Comparison of ENCODE assay signal across 8 mouse cellular contexts in the genomic region with DNA sequence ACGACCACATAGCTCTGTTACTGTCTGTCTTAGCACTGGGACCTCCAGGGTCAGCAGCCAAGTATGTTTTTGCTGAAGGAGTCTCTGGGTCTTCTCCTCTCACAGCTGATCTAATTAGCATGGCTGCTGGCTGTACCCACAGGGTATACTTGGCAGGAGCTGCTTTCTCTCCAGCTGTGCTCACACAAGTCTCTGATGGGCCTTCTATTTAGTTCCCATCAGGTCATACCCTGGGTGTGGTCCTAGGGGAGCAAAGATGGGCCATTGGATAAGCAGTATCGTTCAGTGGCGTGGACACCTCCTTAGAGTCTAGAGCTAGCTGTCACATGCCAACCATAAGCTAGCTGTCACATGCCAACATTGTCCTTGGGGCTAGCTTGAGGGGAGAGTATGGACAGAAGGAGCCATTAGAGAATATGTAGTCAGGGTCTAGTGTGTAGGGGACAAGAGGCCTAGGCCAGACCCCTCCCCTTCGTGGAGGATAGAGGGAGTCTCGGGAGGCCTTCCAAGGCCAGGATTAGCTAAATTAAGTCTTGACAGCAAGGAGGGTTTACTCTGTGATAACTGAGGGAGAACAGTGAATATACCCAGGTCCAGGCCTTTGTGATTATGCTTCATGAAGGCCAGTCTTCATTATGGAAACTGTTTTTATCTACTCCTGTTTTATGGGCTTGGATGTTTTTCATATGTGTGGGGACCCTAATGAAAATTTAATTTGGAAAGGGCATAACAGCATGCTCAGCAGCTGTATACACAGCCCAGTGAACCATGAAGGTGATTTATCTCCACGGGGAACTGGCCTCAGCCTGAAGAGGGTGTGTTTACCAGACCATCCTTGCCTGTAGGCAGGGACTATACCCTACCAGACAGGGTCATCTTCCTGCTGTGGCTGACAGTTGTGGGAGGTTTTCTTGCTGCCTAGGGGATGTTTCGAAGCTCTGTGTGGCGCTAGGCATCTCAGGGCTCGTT.
DNase-seq lines count a peak whose midpoint lies in the region; ATAC-seq and TF ChIP-seq lines count a peak whose summit lies in the region.
"Had no signal": no experiment of that assay in that cellular context is flagged by ENCODE, and none has a peak within 500 bp of the region (broad histone marks: within the 10 kb centered on the region; RNA-seq: fewer than 3 reads in every experiment).

No protein-coding gene starts in this region.

- no peaks in the 10 kb centered on the region for H3K4me1 ChIP-seq in kidney, adult 2 months (ENCODE audit: control insufficient read depth, insufficient read depth, low read length)
- H3K4me1 ChIP-seq in bone marrow, adult 2 months (ENCODE audit: control insufficient read depth, insufficient read depth, low read length), result no peaks in the 10 kb centered on the region; the same call in 1 of the 2 replicates
- peaks cover 21% of the 10 kb centered on the region for H3K4me1 ChIP-seq in hindbrain, embryonic 13.5 days (replicated peaks)
- H3K4me1 ChIP-seq in neural tube, embryonic 12.5 days, result peaks cover 8% of the 10 kb centered on the region

- no peak overlapping the region for H3K4me2 ChIP-seq in hindbrain, embryonic 13.5 days
- H3K4me2 ChIP-seq in neural tube, embryonic 12.5 days (replicated peaks), result no peak overlapping the region

- DNase-seq in kidney, adult 2 months, result peak; percentile 22
- DNase-seq in kidney, adult 11 months, result no peak
- no peak for DNase-seq in right cerebral cortex, adult 18-20 months
- DNase-seq in cerebellum, postnatal 25 days, result no peak
- DNase-seq: heart, postnatal 4 days had no signal

- no peaks in the 10 kb centered on the region for H3K36me3 ChIP-seq in kidney, adult 2 months (ENCODE audit: control insufficient read depth, insufficient read depth, low read length)
- no peaks in the 10 kb centered on the region for H3K36me3 ChIP-seq in hindbrain, embryonic 13.5 days
- H3K36me3 ChIP-seq in neural tube, embryonic 12.5 days, result no peaks in the 10 kb centered on the region

- 47% methylated on average over 9 of the region's 9 CpGs for WGBS in kidney, adult 2 months
- 70% methylated on average over 9 of the region's 9 CpGs for WGBS in bone marrow, adult 2 months
- WGBS in hindbrain, embryonic 13.5 days, result 50% methylated on average over 9 of the region's 9 CpGs
- WGBS in neural tube, embryonic 12.5 days, result 58% methylated on average over 9 of the region's 9 CpGs

- H3K27ac ChIP-seq in kidney, adult 2 months (ENCODE audit: insufficient read depth, low read depth, low read length), result peak overlapping the region; percentile 58
- peak overlapping the region; percentile 8; the same call in 1 of the 2 replicates for H3K27ac ChIP-seq in bone marrow, adult 2 months (ENCODE audit: control insufficient read depth, insufficient read depth, low read depth, low read length, poor library complexity)
- H3K27ac ChIP-seq in hindbrain, embryonic 13.5 days, result no peak overlapping the region
- H3K27ac ChIP-seq in neural tube, embryonic 12.5 days, result no peak overlapping the region

- peak; percentile 52; the same call in 1 of the 2 replicates for ATAC-seq in hindbrain, embryonic 13.5 days (ENCODE audit: low FRiP score)
- ATAC-seq in neural tube, embryonic 12.5 days (ENCODE audit: low FRiP score, low read depth), result peak; percentile 80

- no peaks in the 10 kb centered on the region for H3K9me3 ChIP-seq in hindbrain, embryonic 13.5 days
- no peaks in the 10 kb centered on the region for H3K9me3 ChIP-seq in neural tube, embryonic 12.5 days

- H3K4me3 ChIP-seq in kidney, adult 2 months (ENCODE audit: insufficient read depth, low read depth, low read length), result no peak overlapping the region
- no peak overlapping the region for H3K4me3 ChIP-seq in bone marrow, adult 2 months (replicated peaks; ENCODE audit: control insufficient read depth, low read depth, low read length)
- H3K4me3 ChIP-seq in hindbrain, embryonic 13.5 days, result no peak overlapping the region
- no peak overlapping the region for H3K4me3 ChIP-seq in neural tube, embryonic 12.5 days

- no peak overlapping the region for H3K9ac ChIP-seq in hindbrain, embryonic 13.5 days
- no peak overlapping the region for H3K9ac ChIP-seq in neural tube, embryonic 12.5 days

- TF ChIP-seq POLR2A in kidney, adult 2 months (IDR thresholded peaks at IDR 0.05; ENCODE audit: low read depth, low read length), result no peak
- no peak for TF ChIP-seq POLR2A in bone marrow, adult 2 months (IDR thresholded peaks at IDR 0.05; ENCODE audit: borderline replicate concordance, control insufficient read depth, low read depth, low read length)

- H3K27me3 ChIP-seq in kidney, adult 2 months (replicated peaks; ENCODE audit: control insufficient read depth, insufficient read depth, low read length), result no peaks in the 10 kb centered on the region
- no peaks in the 10 kb centered on the region for H3K27me3 ChIP-seq in hindbrain, embryonic 13.5 days
- H3K27me3 ChIP-seq in neural tube, embryonic 12.5 days (replicated peaks), result no peaks in the 10 kb centered on the region

- TF ChIP-seq CTCF in kidney, adult 2 months (conservative IDR thresholded peaks at IDR 0.05; ENCODE audit: insufficient read depth, insufficient read length, low read depth, low read length), result no peak
- TF ChIP-seq CTCF in bone marrow, adult 2 months (IDR thresholded peaks at IDR 0.05; ENCODE audit: control insufficient read depth, insufficient read depth, low read length), result no peak

Comparison
In these comparisons a context has a peak if more than half of its experiments do, and no peak if none do; other contexts are left out.
1. H3K27ac ChIP-seq: peak in kidney, adult 2 months (single experiment) and bone marrow, adult 2 months (single experiment); none in hindbrain, embryonic 13.5 days (single experiment) and neural tube, embryonic 12.5 days (single experiment).